Mouse (Mus musculus): ENCODE measurements around the gene Gm5538.

Gm5538 gene

DNA sequence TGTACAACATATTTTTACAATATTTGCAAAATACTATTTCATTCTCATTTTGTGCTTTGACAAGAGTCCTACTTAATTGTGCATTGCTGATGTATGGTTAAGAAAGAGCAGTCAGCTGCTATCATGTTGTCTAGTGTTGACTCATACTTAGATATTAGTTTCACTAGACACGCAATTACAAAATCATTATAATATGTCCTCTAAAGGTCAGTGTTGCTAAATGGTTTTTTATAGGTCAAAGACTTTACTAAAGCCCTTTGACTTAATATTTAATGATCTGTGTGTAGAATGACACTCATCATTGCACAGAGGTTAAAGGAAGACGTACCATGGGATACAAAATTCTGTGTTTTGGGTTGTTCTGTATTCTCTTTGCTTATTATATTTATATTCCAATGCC, at the start of gene Gm5538:
Gene Gm5538 (plus strand): TSS at position 301 of the 400 bp plus-strand sequence.
- DNase-seq (ENCODE audit: low read depth, low spot score), result no peak

DNA sequence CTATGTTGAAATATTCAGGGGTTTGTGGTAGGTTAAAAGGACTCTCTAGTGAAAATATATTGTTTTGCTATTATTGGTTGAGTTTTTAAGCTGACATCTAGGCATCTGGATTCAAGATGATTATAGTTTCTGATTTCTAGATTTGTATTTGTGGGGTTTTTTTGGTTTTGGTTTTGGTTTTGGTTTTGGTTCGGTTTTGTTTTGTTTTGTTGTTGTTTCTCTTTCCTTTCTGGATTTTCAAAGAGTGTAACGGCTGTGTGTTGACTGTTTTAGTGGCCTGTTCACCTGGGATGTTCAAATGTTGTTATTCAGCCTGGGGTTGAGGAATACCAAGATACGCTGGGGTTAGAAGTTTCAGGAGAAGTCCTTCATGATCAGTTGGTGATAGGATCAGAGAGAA, 32.2 kb upstream of the Gm5538 start:
- no peak for DNase-seq (ENCODE audit: low read depth, low spot score)

DNA sequence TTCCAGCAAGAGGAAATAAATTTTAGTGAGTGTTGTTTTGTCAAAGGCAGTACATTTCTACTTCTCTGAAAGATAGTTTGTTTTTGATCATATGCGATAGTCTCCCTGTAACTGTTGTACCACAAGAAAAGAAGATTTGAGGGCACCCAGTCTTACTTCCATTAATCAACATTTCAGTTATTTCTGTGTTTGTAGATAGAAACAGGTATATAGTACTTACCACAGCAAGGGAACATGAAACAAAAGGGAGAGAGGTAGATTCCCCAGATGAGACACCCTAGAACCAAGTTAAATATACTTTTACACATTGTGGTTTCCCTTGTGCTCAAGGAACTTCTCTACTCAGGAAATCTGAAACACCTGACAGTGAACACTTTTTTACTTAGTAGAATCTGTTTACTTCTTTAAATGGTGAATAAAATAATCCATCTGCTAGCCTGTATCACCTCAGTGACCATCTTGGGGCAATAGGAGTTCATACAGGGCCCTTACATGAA, 26.9 kb upstream of the Gm5538 start:
- no peak for DNase-seq (ENCODE audit: low read depth, low spot score)

DNA sequence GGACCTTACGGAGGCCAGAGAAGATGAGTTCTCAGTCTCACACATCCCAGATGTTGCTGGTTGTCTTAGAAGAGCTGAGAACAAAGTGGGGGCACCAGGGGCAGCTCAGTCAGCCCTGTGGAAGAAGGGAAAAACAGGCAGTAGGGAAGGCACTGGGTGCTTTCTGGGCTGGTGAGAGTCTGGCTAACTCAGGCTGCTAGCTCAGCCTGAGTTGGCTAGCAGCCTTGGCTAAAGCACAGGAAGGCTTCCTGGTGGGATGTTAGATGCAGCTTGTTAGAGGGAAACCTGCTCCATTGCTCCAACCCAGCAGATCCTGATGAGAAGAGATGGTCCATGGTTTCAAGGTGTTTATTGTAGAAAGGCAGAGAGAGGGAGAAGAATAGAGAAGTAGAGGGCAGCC, 10.3 kb downstream of the Gm5538 start:
- DNase-seq (ENCODE audit: low read depth, low spot score), result no peak

DNA sequence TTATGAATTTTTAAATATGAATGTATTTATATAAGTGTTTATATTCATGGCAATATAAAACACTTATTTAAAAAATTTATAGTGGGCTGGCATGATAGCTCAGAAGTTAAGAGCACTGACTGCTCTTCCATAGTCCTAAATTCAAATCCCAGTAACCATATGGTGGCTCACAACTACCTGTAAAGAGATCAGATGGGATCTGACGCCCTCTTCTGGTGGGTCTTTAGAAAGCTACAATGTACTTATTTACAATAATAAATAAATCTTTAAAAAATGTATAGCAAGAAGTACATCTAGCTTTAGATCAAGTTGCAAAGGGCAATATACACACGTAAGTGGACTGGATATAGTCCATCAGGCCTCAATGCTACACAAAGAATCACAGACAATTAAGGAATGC, 14.6 kb downstream of the Gm5538 start:
- peak; percentile 60 for DNase-seq (ENCODE audit: low read depth, low spot score)
